Mouse (Mus musculus) stomach, embryonic 15.5 days (tissue): ENCODE measurements around the gene Coro1b. TPM values are rescaled to one million over a fixed set of nuclear protein-coding genes. Genes with fewer than 3 reads are reported as not detected.

ENCODE experiments used
- ATAC-seq: fragments of 200-750 bp; cut with Nextera tagmentation; 2 replicates; pipeline ENCODE4 v1.8.0; 2017; ENCODE audit warnings: low read depth, moderate number of reproducible peaks, moderate TSS enrichment; ENCODE audit not compliant: insufficient read depth, low FRiP score
- H3K27ac ChIP-seq: fragments of 300-500 bp; sonication (generic); 2 replicates; pipeline ENCODE4 v1.5.1; 2015; ENCODE audit warnings: mild to moderate bottlenecking, inconsistent platforms
- H3K27me3 ChIP-seq: fragments of 300-500 bp; sonication (generic); replicated peaks from 2 replicates; pipeline ENCODE4 v1.6.1; 2015; ENCODE audit warnings: inconsistent platforms
- H3K36me3 ChIP-seq: fragments of 300-500 bp; sonication (generic); 2 replicates; pipeline ENCODE4 v1.6.1; 2015; ENCODE audit warnings: inconsistent platforms
- H3K4me1 ChIP-seq: fragments of 300-500 bp; sonication (generic); 2 replicates; pipeline ENCODE4 v1.6.1; 2015; ENCODE audit warnings: inconsistent platforms
- H3K4me2 ChIP-seq: fragments of 300-500 bp; sonication (generic); 2 replicates; pipeline ENCODE4 v1.6.1; 2015; ENCODE audit warnings: mild to moderate bottlenecking, inconsistent platforms
- H3K4me3 ChIP-seq: fragments of 300-500 bp; sonication (generic); replicated peaks from 2 replicates; pipeline ENCODE4 v1.5.1; 2015; ENCODE audit warnings: inconsistent platforms
- H3K9ac ChIP-seq: fragments of 300-500 bp; sonication (generic); 2 replicates; pipeline ENCODE4 v1.6.1; 2015; ENCODE audit warnings: inconsistent platforms
- H3K9me3 ChIP-seq: fragments of 300-500 bp; sonication (generic); 2 replicates; pipeline ENCODE4 v1.6.1; 2016; ENCODE audit warnings: inconsistent platforms
- WGBS: fragments of 180-500 bp; shearing (Covaris S2); methylation state at CpG from one replicate; pipeline ENCODE4 v1.1.7; 2015; 5-methylcytosine and 5-hydroxymethylcytosine counted together
- polyA plus RNA-seq: library from polyadenylated mRNA; unstranded; fragments of >200 nt; fragmentation: Nextera tagmentation; extraction: Ambion mirVana; gene quantifications from 2 replicates; pipeline ENCODE4 v1.2.1, GENCODE M21; 2015

Coro1b gene
- polyA plus RNA-seq, 1 experiment from 2014 or later, result 164 TPM

DNA sequence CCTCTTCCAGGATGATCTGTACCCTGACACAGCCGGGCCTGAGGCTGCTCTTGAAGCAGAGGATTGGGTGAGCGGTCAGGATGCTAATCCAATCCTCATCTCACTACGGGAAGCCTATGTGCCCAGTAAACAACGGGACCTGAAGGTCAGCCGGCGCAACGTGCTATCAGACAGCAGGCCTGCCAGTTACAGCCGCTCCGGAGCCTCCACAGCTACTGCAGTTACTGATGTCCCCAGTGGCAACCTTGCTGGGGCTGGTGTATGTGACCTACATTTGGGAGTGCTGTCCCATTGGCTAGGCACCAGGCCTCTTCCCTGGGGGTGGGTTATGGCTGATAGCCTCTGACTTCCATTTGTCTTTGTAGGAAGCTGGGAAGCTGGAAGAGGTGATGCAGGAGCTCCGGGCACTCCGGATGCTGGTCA lies 4.8 kb downstream of the Coro1b start, which contains the start of gene Ptprcap:
Gene Ptprcap, plus strand, starts transcription at position 373 of the 423 bp plus-strand sequence.
- peaks cover 14% of the 10 kb centered on the region for H3K4me1 ChIP-seq

DNA sequence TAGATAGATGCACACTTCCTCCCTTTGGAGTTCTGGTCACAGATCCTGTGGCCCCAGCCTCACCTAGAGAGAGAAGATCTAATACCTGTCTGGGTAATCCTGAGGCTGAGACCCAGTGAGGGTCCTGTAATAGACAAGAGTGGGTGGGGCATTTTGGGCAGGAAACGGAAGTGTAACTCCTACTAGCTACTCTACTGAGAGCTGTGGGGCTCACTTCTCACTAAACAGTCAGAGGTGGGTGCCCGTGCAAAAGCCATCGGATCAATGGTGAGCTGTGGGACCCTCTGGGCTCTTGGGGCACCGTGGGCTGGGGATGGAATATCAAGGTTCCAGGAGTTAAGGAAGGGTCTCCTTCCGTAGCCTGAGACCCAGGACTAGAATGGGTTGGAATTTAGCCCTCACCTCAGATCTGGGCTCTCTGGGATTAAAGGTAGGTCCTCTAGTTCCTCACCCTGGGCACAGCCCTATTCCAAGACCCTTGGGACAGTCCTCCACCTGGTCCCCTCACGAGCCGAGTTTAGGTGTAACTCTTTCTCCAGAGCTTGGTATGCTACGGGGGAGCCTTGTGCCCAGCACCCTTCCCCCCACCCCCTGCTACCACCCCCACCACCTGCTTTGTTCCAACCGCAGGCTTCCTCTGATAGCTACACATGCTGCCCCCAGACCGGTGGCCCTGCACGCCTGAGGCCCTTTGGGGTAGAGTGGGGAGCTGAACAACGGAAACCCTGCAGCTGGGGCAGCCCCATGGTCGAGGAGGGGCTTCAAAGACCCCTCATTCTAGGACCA lies 6.2 kb downstream of the Coro1b start:
- Histone ChIP-seq H3K9me3 (no peaks in the 10 kb centered on the region), H3K36me3 (peaks cover 44% of the 10 kb centered on the region), H3K4me3 (no peak overlapping the region), H3K9ac (no peak overlapping the region), H3K27ac (no peak overlapping the region), H3K4me1 (peaks cover 6% of the 10 kb centered on the region), H3K27me3 (no peaks in the 10 kb centered on the region), H3K4me2 (no peak overlapping the region)
- no peak for ATAC-seq
- 69% methylated on average over 13 of the region's 13 CpGs for WGBS

More for the DNA sequence above, 4.8 kb downstream of the Coro1b start, which contains the start of gene Ptprcap:
- H3K9me3 ChIP-seq, result no peaks in the 10 kb centered on the region
- H3K4me2 ChIP-seq, result no peak within 1 kb of the TSS
- 75% methylated on average over 11 of the region's 11 CpGs for WGBS
- H3K27me3 ChIP-seq, result no peaks in the 10 kb centered on the region
- H3K27ac ChIP-seq, result no peak within 1 kb of the TSS
- no peak within 1 kb of the TSS for H3K9ac ChIP-seq
- no peak for ATAC-seq
- H3K4me3 ChIP-seq, result no peak within 1 kb of the TSS
- peaks cover 36% of the 10 kb centered on the region for H3K36me3 ChIP-seq

DNA sequence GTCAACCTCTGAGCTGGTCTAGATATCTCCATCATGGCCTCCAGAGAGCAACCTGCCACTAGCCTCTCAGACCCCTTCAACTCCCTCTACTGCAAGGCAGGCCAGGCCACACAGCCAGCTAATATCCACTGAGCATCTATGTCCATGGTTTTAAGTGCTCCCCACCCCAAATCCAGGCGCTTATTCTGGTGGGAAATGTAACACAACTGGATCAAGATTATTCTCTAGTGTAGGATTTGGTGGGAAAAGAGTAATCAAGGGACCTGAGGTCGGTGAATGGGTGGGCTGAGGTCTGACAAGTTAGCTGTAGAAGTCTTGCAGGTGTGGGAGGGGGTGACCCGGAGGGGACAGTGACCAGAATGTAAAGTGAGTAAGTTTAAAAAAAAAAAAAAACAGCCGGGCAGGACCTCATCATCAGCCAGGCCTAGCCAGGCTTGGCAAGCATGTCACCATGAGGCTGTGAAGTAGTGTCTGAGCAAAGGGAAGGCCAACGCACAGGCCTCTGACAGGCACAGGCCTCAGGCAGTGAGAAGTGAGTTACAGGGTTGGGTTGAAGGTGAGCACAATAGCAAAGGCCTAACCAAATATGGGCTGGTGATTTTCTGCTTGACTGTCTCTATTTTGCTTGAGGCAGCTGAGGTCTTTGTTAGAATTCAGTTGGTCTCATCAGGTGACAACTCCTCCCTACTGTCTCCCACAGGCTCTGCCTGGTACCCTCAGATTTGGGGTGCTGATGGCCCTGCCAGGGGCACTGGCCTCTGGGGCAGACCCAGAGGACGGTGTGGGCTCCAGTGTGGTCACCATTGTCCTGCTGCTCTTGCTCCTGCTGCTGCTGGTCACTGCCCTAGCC lies 7.0 kb downstream of the Coro1b start:
- no peaks in the 10 kb centered on the region for H3K27me3 ChIP-seq
- peaks cover 44% of the 10 kb centered on the region for H3K36me3 ChIP-seq
- H3K4me3 ChIP-seq, result no peak overlapping the region
- no peak overlapping the region for H3K27ac ChIP-seq
- no peak for ATAC-seq
- no peak overlapping the region for H3K4me2 ChIP-seq
- H3K9me3 ChIP-seq, result no peaks in the 10 kb centered on the region
- WGBS, result 86% methylated on average over 6 of the region's 6 CpGs
- no peak overlapping the region for H3K9ac ChIP-seq
- no peaks in the 10 kb centered on the region for H3K4me1 ChIP-seq

DNA sequence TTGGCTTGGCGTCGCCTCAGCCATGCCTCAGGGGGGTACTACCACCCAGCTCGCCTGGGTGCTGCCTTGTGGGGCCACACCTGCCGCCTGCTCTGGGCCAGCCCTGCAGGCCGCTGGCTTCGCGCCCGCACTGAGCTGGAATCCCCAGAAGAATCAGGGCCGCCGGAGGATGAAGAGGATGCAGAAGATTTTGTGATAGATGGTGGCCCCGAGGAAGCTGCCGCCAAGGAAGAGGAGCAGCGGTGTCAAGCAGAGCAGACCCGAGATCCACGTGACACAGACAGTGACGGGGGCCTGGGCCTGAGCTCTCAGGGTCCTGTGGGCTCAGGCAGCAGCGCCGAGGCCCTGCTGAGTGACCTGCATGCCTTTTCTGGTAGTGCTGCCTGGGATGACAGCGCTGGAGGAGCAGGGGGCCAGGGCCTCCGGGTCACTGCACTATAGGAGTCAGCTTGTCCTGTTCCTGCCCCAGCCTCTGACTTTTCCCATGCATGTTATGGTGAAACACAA lies 7.7 kb downstream of the Coro1b start:
- no peaks in the 10 kb centered on the region for H3K9me3 ChIP-seq
- H3K4me1 ChIP-seq, result no peaks in the 10 kb centered on the region
- ATAC-seq, result no peak
- H3K27me3 ChIP-seq, result no peaks in the 10 kb centered on the region
- no peak overlapping the region for H3K9ac ChIP-seq
- WGBS, result 71% methylated on average over 20 of the region's 20 CpGs
- peaks cover 41% of the 10 kb centered on the region for H3K36me3 ChIP-seq
- H3K4me3 ChIP-seq, result no peak overlapping the region
- no peak overlapping the region for H3K4me2 ChIP-seq
- H3K27ac ChIP-seq, result no peak overlapping the region

DNA sequence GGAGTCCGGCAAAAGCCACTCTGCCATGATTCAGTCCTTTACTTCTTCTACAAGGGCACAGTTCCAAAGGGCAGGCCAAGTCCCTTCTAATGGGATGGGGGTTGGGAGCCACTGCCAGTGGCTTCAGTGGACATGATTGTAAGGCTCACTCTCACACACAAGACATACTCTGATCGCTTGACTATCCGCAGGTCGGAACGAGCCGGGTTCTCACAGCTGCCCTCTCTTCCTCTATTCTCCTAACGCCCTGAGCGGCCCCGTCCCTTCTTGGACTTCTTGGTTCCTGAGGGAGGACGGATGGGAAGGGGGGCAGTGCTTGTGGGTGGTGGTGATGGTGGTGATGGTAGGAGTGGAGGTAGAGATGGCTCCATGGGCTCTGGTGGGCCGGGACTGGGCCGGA lies 8.4 kb downstream of the Coro1b start:
- H3K27ac ChIP-seq, result no peak overlapping the region
- no peaks in the 10 kb centered on the region for H3K27me3 ChIP-seq
- no peaks in the 10 kb centered on the region for H3K4me1 ChIP-seq
- no peak for ATAC-seq
- H3K9ac ChIP-seq, result no peak overlapping the region
- no peak overlapping the region for H3K4me3 ChIP-seq
- WGBS, result 86% methylated on average over 12 of the region's 12 CpGs
- H3K9me3 ChIP-seq, result no peaks in the 10 kb centered on the region
- peaks cover 40% of the 10 kb centered on the region for H3K36me3 ChIP-seq
- no peak overlapping the region for H3K4me2 ChIP-seq

DNA sequence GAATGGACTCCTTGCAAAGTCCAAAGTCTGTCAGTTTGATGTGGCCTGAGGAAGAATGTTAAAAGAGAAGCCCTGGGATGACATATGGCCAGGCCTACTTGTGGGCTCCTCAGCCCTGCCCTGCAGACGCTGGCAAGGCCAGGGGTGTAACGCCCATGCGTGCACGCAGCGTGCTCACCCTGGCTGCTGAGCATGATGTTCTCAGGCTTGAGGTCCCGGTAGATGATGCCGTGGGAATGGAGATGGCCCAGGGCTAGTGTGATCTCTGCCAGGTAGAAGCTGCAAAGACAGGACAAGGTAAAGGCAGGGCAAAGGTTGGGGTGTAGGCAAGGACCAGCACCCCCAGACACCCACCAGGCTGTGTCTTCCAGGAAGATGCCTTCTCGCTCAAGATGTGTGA lies 10.6 kb downstream of the Coro1b start:
- peaks cover 37% of the 10 kb centered on the region for H3K36me3 ChIP-seq
- H3K4me2 ChIP-seq, result no peak overlapping the region
- no peak for ATAC-seq
- H3K4me1 ChIP-seq, result peaks cover 11% of the 10 kb centered on the region; the same call in 1 of the 2 replicates
- no peaks in the 10 kb centered on the region for H3K9me3 ChIP-seq
- H3K27ac ChIP-seq, result no peak overlapping the region
- H3K27me3 ChIP-seq, result no peaks in the 10 kb centered on the region
- WGBS, result 96% methylated on average over 8 of the region's 8 CpGs
- H3K4me3 ChIP-seq, result no peak overlapping the region
- H3K9ac ChIP-seq, result no peak overlapping the region

DNA sequence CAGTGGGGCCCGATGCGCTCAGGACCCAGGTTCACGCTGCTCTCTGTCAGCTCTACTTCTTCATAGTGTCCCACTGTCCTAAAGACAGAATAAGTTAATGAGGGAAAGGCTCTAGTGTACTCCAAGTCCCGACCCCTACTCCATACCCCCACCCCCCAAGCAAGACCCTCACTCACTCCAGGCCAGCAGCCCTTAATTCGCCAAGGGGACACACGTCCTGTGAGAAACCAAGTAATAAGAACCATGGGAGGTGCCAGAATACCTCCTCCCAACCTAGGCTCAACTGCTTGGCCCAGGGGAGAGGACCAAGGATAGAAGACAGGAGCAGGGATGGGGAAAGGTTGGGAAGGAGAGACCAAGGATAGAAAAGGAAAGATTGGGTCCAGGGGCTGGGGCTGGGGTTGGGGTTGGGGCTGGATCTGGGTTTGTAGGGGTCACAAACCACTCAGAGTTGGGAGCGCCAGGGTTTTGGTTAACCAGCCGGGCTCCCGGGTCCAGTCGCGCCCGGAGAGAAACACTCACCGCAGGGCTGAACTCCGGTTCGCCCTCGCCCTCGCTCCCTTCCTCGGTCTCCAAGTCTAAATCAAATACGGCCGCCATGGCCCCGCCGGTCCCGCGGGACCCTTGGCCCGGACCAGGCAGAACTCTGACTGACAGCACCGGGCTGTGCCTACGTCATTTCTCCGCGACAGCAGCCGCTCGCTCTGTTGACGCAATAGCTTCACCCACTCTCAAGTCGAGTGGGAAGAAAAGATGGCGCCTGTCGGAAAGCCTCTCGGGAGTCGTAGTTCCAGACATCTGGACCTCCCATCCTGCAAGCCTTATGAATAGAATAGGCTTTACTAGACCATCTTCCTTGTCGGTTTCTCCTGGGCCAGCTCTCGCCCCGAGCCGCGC lies 14.5 kb downstream of the Coro1b start, which contains the start of gene Rps6kb2:
Gene Rps6kb2, minus strand, starts transcription at position 709 of the 897 bp plus-strand sequence.
- Histone ChIP-seq H3K27ac (peak within 1 kb of the TSS; percentile 70), H3K27me3 (no peaks in the 10 kb centered on the region), H3K9ac (peak within 1 kb of the TSS; percentile 67), H3K4me3 (peak within 1 kb of the TSS; percentile 62), H3K36me3 (peaks cover 18% of the 10 kb centered on the region), H3K4me1 (peaks cover 11% of the 10 kb centered on the region; the same call in 1 of the 2 replicates), H3K4me2 (peak within 1 kb of the TSS; percentile 90), H3K9me3 (no peaks in the 10 kb centered on the region)
- 5% methylated on average over 42 of the region's 42 CpGs for WGBS
- ATAC-seq, result peak; percentile 77

DNA sequence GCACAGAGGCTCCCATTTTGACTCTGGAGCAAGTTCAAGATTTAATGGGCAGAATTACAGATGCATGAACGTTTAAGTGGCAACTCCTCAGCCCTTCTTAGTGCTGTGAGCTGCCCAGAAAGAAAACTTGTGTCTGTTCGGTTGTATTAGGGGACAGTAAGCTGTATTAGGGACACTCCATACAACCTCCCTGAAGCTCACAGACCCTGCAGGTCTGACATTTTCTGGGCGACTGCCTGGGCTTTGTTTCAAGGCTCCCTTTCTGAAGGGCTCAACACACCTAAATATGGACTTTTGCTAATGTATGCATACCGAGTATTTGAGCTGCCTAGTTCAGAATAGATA lies 15.1 kb downstream of the Coro1b start:
- WGBS, result 26% methylated on average over 4 of the region's 4 CpGs

DNA sequence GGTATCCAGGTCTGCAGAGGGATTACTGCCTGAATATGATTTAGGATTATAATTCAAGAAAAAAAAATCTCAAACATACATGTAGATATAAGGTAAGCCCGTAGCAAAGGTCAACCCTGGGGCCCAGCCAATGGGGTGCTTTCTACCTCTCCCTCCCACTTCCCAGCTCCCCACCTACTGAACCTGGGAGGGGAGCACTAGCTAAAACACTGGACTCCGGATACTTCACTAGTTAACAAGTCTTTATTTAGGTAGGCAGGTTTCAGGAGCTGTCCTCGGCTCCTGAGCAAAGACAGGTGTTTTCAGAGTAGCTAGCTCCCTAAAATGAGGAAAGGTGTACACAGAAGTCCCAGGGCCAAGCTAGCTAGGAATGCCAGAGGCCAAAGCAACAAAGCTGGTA lies 15.7 kb downstream of the Coro1b start:
- no peak for ATAC-seq
- peaks cover 11% of the 10 kb centered on the region; the same call in 1 of the 2 replicates for H3K4me1 ChIP-seq
- H3K36me3 ChIP-seq, result peaks cover 12% of the 10 kb centered on the region
- no peak overlapping the region for H3K4me2 ChIP-seq
- H3K27ac ChIP-seq, result no peak overlapping the region
- WGBS, result 68% methylated on average over 3 of the region's 3 CpGs
- H3K4me3 ChIP-seq, result no peak overlapping the region
- H3K27me3 ChIP-seq, result no peaks in the 10 kb centered on the region
- no peak overlapping the region for H3K9ac ChIP-seq
- H3K9me3 ChIP-seq, result no peaks in the 10 kb centered on the region

More for the DNA sequence above, 15.1 kb downstream of the Coro1b start:
- no peaks in the 10 kb centered on the region for H3K27me3 ChIP-seq
- peaks cover 11% of the 10 kb centered on the region; the same call in 1 of the 2 replicates for H3K4me1 ChIP-seq
- H3K36me3 ChIP-seq, result peaks cover 14% of the 10 kb centered on the region
- ATAC-seq, result no peak
- H3K4me2 ChIP-seq, result peak overlapping the region; percentile 90
- H3K9me3 ChIP-seq, result no peaks in the 10 kb centered on the region
- peak overlapping the region; percentile 70 for H3K27ac ChIP-seq
- H3K9ac ChIP-seq, result peak overlapping the region; percentile 67; the same call in 1 of the 2 replicates
- peak overlapping the region; percentile 62 for H3K4me3 ChIP-seq

DNA sequence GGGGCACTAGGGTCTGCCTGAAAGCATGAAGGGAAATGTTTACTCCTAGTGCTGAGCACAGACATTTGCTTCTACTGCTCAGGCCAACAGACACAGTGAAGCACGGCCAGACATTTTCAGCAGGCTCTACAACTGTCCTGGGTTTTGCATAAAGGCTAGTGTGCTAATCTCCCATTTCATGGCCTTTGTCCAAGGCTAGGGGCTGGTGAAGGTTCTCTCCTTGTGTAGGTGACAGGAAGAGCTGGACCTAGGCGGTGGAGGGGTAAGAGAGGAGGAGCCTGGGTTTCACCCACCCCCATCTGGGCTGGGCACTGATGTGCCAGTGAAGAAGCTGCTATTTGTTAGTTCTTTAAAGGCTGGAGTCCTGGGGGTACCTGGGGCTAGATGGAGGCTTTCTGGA lies 16.3 kb downstream of the Coro1b start:
- whole genome bisulfite sequencing, result 72% methylated on average over 2 of the region's 2 CpGs
- ATAC-seq, result no peak
- H3K27ac ChIP-seq, result no peak overlapping the region

More for the DNA sequence above, 16.3 kb downstream of the Coro1b start:
- Histone ChIP-seq H3K36me3 (peaks cover 6% of the 10 kb centered on the region; the same call in 1 of the 2 replicates), H3K4me1 (peaks cover 12% of the 10 kb centered on the region), H3K27me3 (no peaks in the 10 kb centered on the region), H3K9me3 (no peaks in the 10 kb centered on the region), H3K4me3 (no peak overlapping the region), H3K9ac (no peak overlapping the region), H3K4me2 (no peak overlapping the region)
